Mouse (Mus musculus): ENCODE results near the gene Hnrnpul1. TPM values are rescaled to one million over a fixed set of nuclear protein-coding genes. Genes with fewer than 3 reads are reported as not detected.

Hnrnpul1 gene
- polyA plus RNA-seq, 1 experiment from 2014 or later: 67.6 TPM

GRCm38 (mm10) chr7:25677013-25677412 is 77.5 kb downstream of the Hnrnpul1 start:
- peaks cover 63% of the 10 kb centered on the region for H3K27me3 ChIP-seq
- H3K4me1 ChIP-seq (replicated peaks): peaks cover 16% of the 10 kb centered on the region
- no peaks in the 10 kb centered on the region for H3K36me3 ChIP-seq
- ATAC-seq (ENCODE audit: insufficient number of reproducible peaks, insufficient read depth, low FRiP score, low TSS enrichment, low read depth): no peak
- 89% methylated on average over 7 of the region's 7 CpGs for WGBS
- no peak overlapping the region for H3K4me3 ChIP-seq (replicated peaks)
- H3K4me2 ChIP-seq: no peak overlapping the region
- H3K9ac ChIP-seq (replicated peaks): no peak overlapping the region
- H3K27ac ChIP-seq: no peak overlapping the region
- no peaks in the 10 kb centered on the region for H3K9me3 ChIP-seq

GRCm38 (mm10) chr7:25676085-25676781 is 78.3 kb downstream of the Hnrnpul1 start:
- H3K4me2 ChIP-seq: no peak overlapping the region
- H3K4me1 ChIP-seq (replicated peaks): peaks cover 12% of the 10 kb centered on the region
- no peak overlapping the region for H3K4me3 ChIP-seq (replicated peaks)
- peaks cover 63% of the 10 kb centered on the region for H3K27me3 ChIP-seq
- no peaks in the 10 kb centered on the region for H3K9me3 ChIP-seq
- 76% methylated on average over 15 of the region's 15 CpGs for WGBS
- ATAC-seq (ENCODE audit: insufficient number of reproducible peaks, insufficient read depth, low FRiP score, low TSS enrichment, low read depth): no peak
- H3K36me3 ChIP-seq: no peaks in the 10 kb centered on the region
- H3K27ac ChIP-seq: no peak overlapping the region
- no peak overlapping the region for H3K9ac ChIP-seq (replicated peaks)

DNA sequence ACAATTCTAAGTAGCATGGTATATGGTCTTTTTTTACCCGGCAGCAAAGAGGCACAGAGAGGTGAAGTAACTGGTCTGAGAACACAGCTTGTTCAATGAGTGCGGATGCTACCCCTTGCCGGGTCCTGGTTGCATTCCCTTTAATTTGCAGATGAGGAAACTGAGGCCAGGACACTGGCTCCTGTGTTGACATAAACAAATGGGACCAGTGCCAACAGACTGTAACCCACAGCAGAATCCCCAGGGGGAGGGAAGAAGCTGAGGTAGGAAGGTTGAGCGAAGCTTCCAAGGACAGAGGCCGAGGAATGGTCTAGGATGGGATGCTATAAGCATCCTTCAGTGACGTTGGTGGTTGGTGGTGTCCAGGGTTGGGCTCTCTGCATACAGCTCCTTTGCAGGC is 79.2 kb downstream of the Hnrnpul1 start:
- Histone ChIP-seq H3K4me2 (peak overlapping the region; percentile 58), H3K4me1 (replicated peaks) (peaks cover 11% of the 10 kb centered on the region), H3K36me3 (no peaks in the 10 kb centered on the region), H3K9me3 (no peaks in the 10 kb centered on the region), H3K27ac (no peak overlapping the region), H3K27me3 (peaks cover 63% of the 10 kb centered on the region), H3K9ac (replicated peaks) (no peak overlapping the region), H3K4me3 (replicated peaks) (peak overlapping the region; percentile 35; the same call in 1 of the 2 replicates)
- ATAC-seq (ENCODE audit: insufficient number of reproducible peaks, insufficient read depth, low FRiP score, low TSS enrichment, low read depth): no peak
- WGBS: 45% methylated on average over 6 of the region's 6 CpGs

GRCm38 (mm10) chr7:25674719-25675300 is 79.7 kb downstream of the Hnrnpul1 start, which contains the start of gene Tmem91:
Tmem91 (minus strand) TSS chr7:25675166.
- H3K4me1 ChIP-seq (replicated peaks): peaks cover 11% of the 10 kb centered on the region
- H3K36me3 ChIP-seq: no peaks in the 10 kb centered on the region
- WGBS: 3% methylated on average over 29 of the region's 29 CpGs
- H3K27me3 ChIP-seq: peaks cover 63% of the 10 kb centered on the region
- no peak for ATAC-seq (ENCODE audit: insufficient number of reproducible peaks, insufficient read depth, low FRiP score, low TSS enrichment, low read depth)
- H3K9ac ChIP-seq (replicated peaks): peak within 1 kb of the TSS; percentile 40; the same call in 1 of the 2 replicates
- no peak within 1 kb of the TSS for H3K27ac ChIP-seq
- peak within 1 kb of the TSS; percentile 35 for H3K4me3 ChIP-seq (replicated peaks)
- H3K4me2 ChIP-seq: peak within 1 kb of the TSS; percentile 58
- H3K9me3 ChIP-seq: no peaks in the 10 kb centered on the region

DNA sequence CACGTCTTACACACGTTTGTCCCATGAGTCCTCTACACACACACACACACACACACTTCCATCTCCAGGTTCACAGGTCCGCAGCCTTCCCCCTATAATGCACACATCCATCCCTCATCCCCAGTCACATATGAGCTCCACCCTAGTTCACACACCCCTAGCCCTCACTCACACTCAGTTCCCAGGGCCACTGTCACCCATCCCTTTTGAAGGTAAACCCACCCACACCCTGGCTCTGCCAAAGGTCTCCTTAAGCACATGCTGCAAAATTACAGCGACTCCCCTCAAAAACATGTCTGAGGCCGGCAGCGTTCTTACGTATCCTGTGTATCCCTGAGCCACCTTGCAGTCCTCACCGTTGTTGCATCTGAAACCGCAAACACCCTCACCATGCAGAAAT is 80.3 kb downstream of the Hnrnpul1 start:
- H3K9me3 ChIP-seq: no peaks in the 10 kb centered on the region
- H3K4me1 ChIP-seq (replicated peaks): peaks cover 11% of the 10 kb centered on the region
- 25% methylated on average over 9 of the region's 9 CpGs for WGBS
- peak overlapping the region; percentile 35 for H3K4me3 ChIP-seq (replicated peaks)
- H3K36me3 ChIP-seq: peaks cover 4% of the 10 kb centered on the region
- H3K4me2 ChIP-seq: peak overlapping the region; percentile 58
- no peak overlapping the region for H3K27ac ChIP-seq
- H3K9ac ChIP-seq (replicated peaks): peak overlapping the region; percentile 40; the same call in 1 of the 2 replicates
- ATAC-seq (ENCODE audit: insufficient number of reproducible peaks, insufficient read depth, low FRiP score, low TSS enrichment, low read depth): no peak
- H3K27me3 ChIP-seq: peaks cover 60% of the 10 kb centered on the region

DNA sequence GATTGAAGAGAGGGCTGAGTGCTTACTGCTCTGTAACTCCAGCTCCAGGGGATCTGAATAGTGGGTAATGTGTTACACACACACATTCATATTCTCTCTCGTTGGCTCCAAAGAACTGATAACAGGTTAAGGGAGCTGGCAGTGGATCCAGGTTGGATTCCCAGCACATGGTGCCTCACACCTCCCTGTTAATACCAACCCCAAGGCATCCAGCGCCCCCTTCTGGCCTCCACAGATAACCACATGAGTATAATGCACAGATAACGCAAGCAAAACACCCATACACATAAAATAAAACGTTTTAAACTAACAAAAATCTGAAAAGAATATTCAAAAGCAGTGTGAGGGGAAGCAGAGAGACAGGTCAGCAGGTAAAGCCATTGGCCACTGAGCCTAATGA is 82.1 kb downstream of the Hnrnpul1 start:
- H3K27me3 ChIP-seq: peaks cover 48% of the 10 kb centered on the region

GRCm38 (mm10) chr7:25671686-25672085 is 82.9 kb downstream of the Hnrnpul1 start:
- Histone ChIP-seq H3K4me2 (no peak overlapping the region), H3K27me3 (peaks cover 44% of the 10 kb centered on the region), H3K9ac (replicated peaks) (no peak overlapping the region), H3K9me3 (no peaks in the 10 kb centered on the region), H3K4me1 (replicated peaks) (peaks cover 11% of the 10 kb centered on the region), H3K4me3 (replicated peaks) (no peak overlapping the region), H3K36me3 (peaks cover 30% of the 10 kb centered on the region), H3K27ac (no peak overlapping the region)
- no peak for ATAC-seq (ENCODE audit: insufficient number of reproducible peaks, insufficient read depth, low FRiP score, low TSS enrichment, low read depth)
- 78% methylated on average over 2 of the region's 2 CpGs for whole genome bisulfite sequencing

More for the DNA sequence above, 82.1 kb downstream of the Hnrnpul1 start:
- H3K4me1 ChIP-seq (replicated peaks): peaks cover 11% of the 10 kb centered on the region
- H3K4me3 ChIP-seq (replicated peaks): no peak overlapping the region
- no peak overlapping the region for H3K9ac ChIP-seq (replicated peaks)
- ATAC-seq (ENCODE audit: insufficient number of reproducible peaks, insufficient read depth, low FRiP score, low TSS enrichment, low read depth): no peak
- peaks cover 23% of the 10 kb centered on the region for H3K36me3 ChIP-seq
- H3K4me2 ChIP-seq: no peak overlapping the region
- H3K9me3 ChIP-seq: no peaks in the 10 kb centered on the region
- no peak overlapping the region for H3K27ac ChIP-seq
- 48% methylated on average over 4 of the region's 4 CpGs for WGBS

Other genes with a start within 250 kb of the Hnrnpul1 start
- 0.09 and 0.34 TPM in 2 replicates for gene Ceacam2, start 214.9 kb downstream of the Hnrnpul1 start, polyA plus RNA-seq (2016; fragmentation: Nextera tagmentation; extraction: Ambion mirVana)
- not detected in 2 replicates for gene Erich4, start 138.9 kb downstream of the Hnrnpul1 start, polyA plus RNA-seq (2016; fragmentation: Nextera tagmentation; extraction: Ambion mirVana)
- gene Dmac2, start 135.3 kb downstream of the Hnrnpul1 start, polyA plus RNA-seq (2016; fragmentation: Nextera tagmentation; extraction: Ambion mirVana): 34.8 and 37.8 TPM in 2 replicates
- gene B3gnt8, start 128.1 kb downstream of the Hnrnpul1 start, polyA plus RNA-seq (2016; fragmentation: Nextera tagmentation; extraction: Ambion mirVana): 2.7 and 2.8 TPM in 2 replicates
- 57.5 and 61.3 TPM in 2 replicates for gene Bckdha, start 95.8 kb downstream of the Hnrnpul1 start, polyA plus RNA-seq (2016; fragmentation: Nextera tagmentation; extraction: Ambion mirVana)
- 74.1 and 74.2 TPM in 2 replicates for gene Exosc5, start 95.6 kb downstream of the Hnrnpul1 start, polyA plus RNA-seq (2016; fragmentation: Nextera tagmentation; extraction: Ambion mirVana)
- 2.7 and 3.1 TPM in 2 replicates for gene Tmem91, start 79.6 kb downstream of the Hnrnpul1 start, polyA plus RNA-seq (2016; fragmentation: Nextera tagmentation; extraction: Ambion mirVana)
- 30.4 and 30.5 TPM in 2 replicates for gene B9d2, start 74.0 kb downstream of the Hnrnpul1 start, polyA plus RNA-seq (2016; fragmentation: Nextera tagmentation; extraction: Ambion mirVana)
- 1.6 and 2.2 TPM in 2 replicates for gene Tgfb1, start 67.8 kb downstream of the Hnrnpul1 start, polyA plus RNA-seq (2016; fragmentation: Nextera tagmentation; extraction: Ambion mirVana)
- 20.6 and 23.6 TPM in 2 replicates for gene Ccdc97, start 35.7 kb downstream of the Hnrnpul1 start, polyA plus RNA-seq (2016; fragmentation: Nextera tagmentation; extraction: Ambion mirVana)
- 56.3 and 57.2 TPM in 2 replicates for gene Axl, start 33.9 kb upstream of the Hnrnpul1 start, polyA plus RNA-seq (2016; fragmentation: Nextera tagmentation; extraction: Ambion mirVana)
- 1.2 and 2.1 TPM in 2 replicates for gene Cyp2s1, start 62.2 kb upstream of the Hnrnpul1 start, polyA plus RNA-seq (2016; fragmentation: Nextera tagmentation; extraction: Ambion mirVana)
- gene Cyp2b10, start 142.9 kb upstream of the Hnrnpul1 start, polyA plus RNA-seq (2016; fragmentation: Nextera tagmentation; extraction: Ambion mirVana): not detected in 2 replicates